18 mouse cellular contexts compared by ENCODE assay signal in the genomic region with DNA sequence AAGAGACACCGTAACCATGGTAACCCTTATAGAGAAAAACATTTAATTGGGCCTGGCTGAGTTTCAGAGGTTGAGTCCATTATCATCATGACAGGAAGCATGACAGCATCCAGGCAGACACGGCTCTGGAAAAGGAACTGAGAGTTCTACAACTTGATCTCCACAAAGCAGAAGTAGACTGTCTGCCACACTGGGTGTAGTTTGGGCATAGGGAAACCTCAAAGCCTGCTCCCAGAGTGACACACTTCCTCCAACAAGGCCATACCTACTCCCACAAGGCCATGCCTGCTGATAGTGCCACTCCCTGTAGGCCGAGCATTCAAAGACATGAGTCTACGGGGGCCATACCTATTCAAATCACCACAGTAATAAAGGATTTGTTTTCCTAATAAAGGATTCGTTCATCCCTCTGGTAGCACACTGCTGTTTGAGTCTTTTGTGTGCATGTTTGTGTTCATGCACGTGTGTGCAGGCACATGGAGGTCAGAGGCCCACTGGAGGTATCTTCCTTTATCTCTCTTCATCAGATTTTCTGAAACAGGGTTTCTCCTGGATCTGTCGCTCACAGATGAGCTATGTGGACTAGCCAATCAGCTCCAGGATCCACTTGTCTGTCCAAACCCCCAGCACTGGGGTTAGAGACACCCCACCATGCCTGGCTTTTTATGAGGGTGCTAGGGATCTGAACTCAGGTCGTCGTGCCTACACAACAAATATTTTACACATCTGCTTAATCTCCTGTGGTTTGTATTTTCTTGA. TPM values are rescaled to one million over a fixed set of nuclear protein-coding genes. Genes with fewer than 3 reads are reported as not detected.
DNase-seq lines count a peak whose midpoint lies in the region; ATAC-seq and TF ChIP-seq lines count a peak whose summit lies in the region.
"Had no signal": no experiment of that assay in that cellular context is flagged by ENCODE, and none has a peak within 500 bp of the region (broad histone marks: within the 10 kb centered on the region; RNA-seq: fewer than 3 reads in every experiment).

No protein-coding gene starts in this region.

- H3K9ac ChIP-seq in liver, embryonic 11.5 days (ENCODE audit: low read depth, low read length), result no peak overlapping the region
- H3K9ac ChIP-seq in CH12.LX (ENCODE audit: insufficient read depth, low read depth), result no peak overlapping the region
- no peak overlapping the region for H3K9ac ChIP-seq in liver, embryonic 12.5 days
- no peak overlapping the region for H3K9ac ChIP-seq in forebrain, postnatal 0 days
- H3K9ac ChIP-seq: forebrain, embryonic 15.5 days; limb, embryonic 12.5 days had no signal

- TF ChIP-seq RAD21 in CH12.LX (IDR thresholded peaks at IDR 0.05; ENCODE audit: low read depth, low read length), result no peak

- 66% methylated on average over 9 of the region's 9 CpGs for WGBS in liver, embryonic 11.5 days
- 53% methylated on average over 9 of the region's 9 CpGs for WGBS in liver, embryonic 12.5 days (ENCODE audit: insufficient replicate concordance)
- 73% methylated on average over 9 of the region's 9 CpGs for WGBS in forebrain, postnatal 0 days

- dilution Hi-C loops in CH12.LX (cut with MboI; ENCODE audit: extremely low pct_ligation_motif_present, extremely low pct_unique_long_range_greater_than_20kb, low sequenced_read_pairs), result no loop called here

- no peak for DNase-seq in liver, embryonic 11.5 days (ENCODE audit: low spot score)
- DNase-seq in liver (no peak), CH12.LX (ENCODE audit: extremely low read depth) (peak; percentile 64)
- DNase-seq in forebrain, postnatal 0 days, result no peak
- DNase-seq in gastrocnemius, adult 2 months, result no peak
- no peak for DNase-seq in kidney, postnatal 4 days
- DNase-seq: cerebellum, postnatal 10 days; kidney, adult 2 months; right cerebral cortex, adult 18-20 months had no signal

- intact Hi-C loops in gastrocnemius, adult 2 months (cut with DNase I), result no loop called here

- H3K4me1 ChIP-seq in liver, embryonic 11.5 days (replicated peaks; ENCODE audit: control insufficient read depth, insufficient read depth, low read length), result peaks cover 22% of the 10 kb centered on the region
- H3K4me1 ChIP-seq in CH12.LX (ENCODE audit: control insufficient read depth in 1 of 2, insufficient read depth in 2 of 2), result peaks cover 0 to 26% of the 10 kb centered on the region in 2 experiments; a peak in 3 of 4 replicates
- peaks cover 47% of the 10 kb centered on the region for H3K4me1 ChIP-seq in liver, embryonic 12.5 days
- H3K4me1 ChIP-seq in forebrain, postnatal 0 days (ENCODE audit: insufficient read depth), result no peaks in the 10 kb centered on the region
- H3K4me1 ChIP-seq: forebrain, embryonic 15.5 days had no signal

- ATAC-seq in liver, embryonic 11.5 days (replicated peaks; ENCODE audit: low FRiP score), result peak; percentile 30; the same call in 1 of the 2 replicates
- peak; percentile 52 for ATAC-seq in liver, embryonic 12.5 days
- peak; percentile 11; the same call in 1 of the 2 replicates for ATAC-seq in megakaryocyte-erythroid progenitor cell, adult 5-6 weeks (replicated peaks; ENCODE audit: low FRiP score, low TSS enrichment, poor library complexity, severe bottlenecking)
- ATAC-seq in forebrain, postnatal 0 days, result no peak
- ATAC-seq: forebrain, embryonic 15.5 days; hindbrain, embryonic 16.5 days had no signal

- H3K27me3 ChIP-seq in liver, embryonic 11.5 days (replicated peaks; ENCODE audit: control insufficient read depth, insufficient read depth, low read length), result no peaks in the 10 kb centered on the region
- H3K27me3 ChIP-seq in CH12.LX (replicated peaks), result no peaks in the 10 kb centered on the region
- no peaks in the 10 kb centered on the region for H3K27me3 ChIP-seq in liver, embryonic 12.5 days (replicated peaks)
- H3K27me3 ChIP-seq in forebrain, postnatal 0 days (ENCODE audit: insufficient read depth, low read length), result no peaks in the 10 kb centered on the region
- H3K27me3 ChIP-seq: forebrain, embryonic 15.5 days; limb, embryonic 12.5 days; megakaryocyte, embryonic 14.5 days had no signal

- no peak for TF ChIP-seq POLR2A in CH12.LX (IDR thresholded peaks at IDR 0.05; ENCODE audit: low read depth, low read length)

- no peaks in the 10 kb centered on the region for H3K9me3 ChIP-seq in liver, embryonic 11.5 days (ENCODE audit: control insufficient read depth, low read length)
- peaks cover 16% of the 10 kb centered on the region for H3K9me3 ChIP-seq in CH12.LX (replicated peaks; ENCODE audit: low read length)
- no peaks in the 10 kb centered on the region for H3K9me3 ChIP-seq in liver, embryonic 12.5 days (replicated peaks)
- H3K9me3 ChIP-seq in forebrain, postnatal 0 days (ENCODE audit: low read length), result no peaks in the 10 kb centered on the region
- H3K9me3 ChIP-seq: embryonic facial prominence, embryonic 10.5 days; forebrain, embryonic 15.5 days; limb, embryonic 12.5 days had no signal

- TF ChIP-seq CTCF in CH12.LX (conservative IDR thresholded peaks at IDR 0.05 in 1 of 2, IDR thresholded peaks at IDR 0.05 in 1 of 2; ENCODE audit: low read depth in 2 of 2, low read length in 2 of 2), result no peak
- TF ChIP-seq CTCF in forebrain, postnatal 0 days (IDR thresholded peaks at IDR 0.05; ENCODE audit: low read depth), result no peak
- no peak for TF ChIP-seq CTCF in gastrocnemius, adult 2 months (IDR thresholded peaks at IDR 0.05)

- no peak for TF ChIP-seq EP300 in CH12.LX (IDR thresholded peaks at IDR 0.05; ENCODE audit: low read length)

- no peak overlapping the region for H3K4me2 ChIP-seq in liver, embryonic 11.5 days
- no peak overlapping the region for H3K4me2 ChIP-seq in CH12.LX (ENCODE audit: insufficient read depth, low read depth, poor library complexity, severe bottlenecking)
- H3K4me2 ChIP-seq in liver, embryonic 12.5 days, result peak overlapping the region; percentile 50; the same call in 1 of the 2 replicates
- no peak overlapping the region for H3K4me2 ChIP-seq in forebrain, postnatal 0 days (ENCODE audit: low read depth)
- H3K4me2 ChIP-seq: forebrain, embryonic 15.5 days; limb, embryonic 12.5 days had no signal

- H3K36me3 ChIP-seq in liver, embryonic 11.5 days (ENCODE audit: control insufficient read depth, insufficient read depth, low read length), result peaks cover 3% of the 10 kb centered on the region
- H3K36me3 ChIP-seq in CH12.LX (replicated peaks in 1 of 2; ENCODE audit: control insufficient read depth in 1 of 2, insufficient read depth in 1 of 2, low read length in 1 of 2), result peaks cover 2 to 5% of the 10 kb centered on the region in 2 experiments
- peaks cover 6% of the 10 kb centered on the region for H3K36me3 ChIP-seq in liver, embryonic 12.5 days
- H3K36me3 ChIP-seq in forebrain, postnatal 0 days (ENCODE audit: insufficient read depth), result no peaks in the 10 kb centered on the region
- H3K36me3 ChIP-seq: forebrain, embryonic 15.5 days had no signal

- no peak overlapping the region for H3K4me3 ChIP-seq in liver, embryonic 11.5 days (ENCODE audit: low read depth, low read length)
- no peak overlapping the region for H3K4me3 ChIP-seq in CH12.LX (replicated peaks in 1 of 3; ENCODE audit: low read depth in 2 of 3, low read length in 2 of 3, poor library complexity in 1 of 3)
- no peak overlapping the region for H3K4me3 ChIP-seq in liver, embryonic 12.5 days
- no peak overlapping the region for H3K4me3 ChIP-seq in forebrain, postnatal 0 days (ENCODE audit: low read depth, low read length)
- H3K4me3 ChIP-seq in gastrocnemius, adult 2 months, result no peak overlapping the region
- H3K4me3 ChIP-seq: embryonic facial prominence, embryonic 10.5 days; erythroblast, embryonic 14.5 days; forebrain, embryonic 15.5 days; limb, embryonic 12.5 days; megakaryocyte, embryonic 14.5 days had no signal

- in situ Hi-C loops in CH12.LX (cut with MboI; ENCODE audit: low pct_ligation_motif_present, low pct_unique_long_range_greater_than_20kb, low sequenced_read_pairs), result no loop called here

- peak overlapping the region; percentile 83 for H3K27ac ChIP-seq in liver, embryonic 11.5 days (ENCODE audit: low read depth, low read length)
- H3K27ac ChIP-seq in CH12.LX (ENCODE audit: insufficient read depth, low read depth), result no peak overlapping the region
- H3K27ac ChIP-seq in liver, embryonic 12.5 days, result peak overlapping the region; percentile 79
- no peak overlapping the region for H3K27ac ChIP-seq in forebrain, postnatal 0 days (ENCODE audit: low read depth, low read length)
- no peak overlapping the region for H3K27ac ChIP-seq in gastrocnemius, adult 2 months
- H3K27ac ChIP-seq: embryonic facial prominence, embryonic 10.5 days; forebrain, embryonic 15.5 days; limb, embryonic 12.5 days had no signal

- no peaks in the 10 kb centered on the region for H3K79me2 ChIP-seq in CH12.LX (replicated peaks; ENCODE audit: control insufficient read depth, extremely low read depth, insufficient read depth, poor library complexity, severe bottlenecking)

RNA-seq across cellular contexts. Expression of gene Smchd1, which starts 14.7 kb away (rescaled TPM):
- 74.9 and 76.4 TPM in 2 replicates for polyA plus RNA-seq in liver, embryonic 11.5 days (2014; fragmentation: Nextera tagmentation; extraction: Ambion mirVana)
- total RNA-seq in CH12.LX (2012; rRNA removed), result 44.4 and 50.9 TPM in 2 replicates
- total RNA-seq in CH12.LX (2014; rRNA removed), result 73.9 and 87.8 TPM in 2 replicates
- polyA plus RNA-seq in CH12.LX (2012; ENCODE audit: insufficient read length, low read depth), result 53.3 and 59.4 TPM in 2 replicates
- 49.4 and 50.1 TPM in 2 replicates for polyA plus RNA-seq in liver, embryonic 12.5 days (2016; fragmentation: Nextera tagmentation; extraction: Ambion mirVana)
- 184 and 210 TPM in 2 replicates for total RNA-seq in megakaryocyte-erythroid progenitor cell, adult 5-6 weeks (2014; fragmentation: Nextera tagmentation)
- 214 and 233 TPM in 2 replicates for total RNA-seq in megakaryocyte-erythroid progenitor cell, adult 5-6 weeks (2017)
- 52.2 and 58.7 TPM in 2 replicates for total RNA-seq in forebrain, postnatal 0 days (2014; rRNA removed)
- polyA plus RNA-seq in forebrain, postnatal 0 days (2015; fragmentation: Nextera tagmentation; extraction: Ambion mirVana), result 24.8 and 35.4 TPM in 2 replicates
- total RNA-seq in gastrocnemius, adult 2 months (2021), result 10 to 100 TPM; 11.0 to 12.1 TPM

RNA-seq across cellular contexts. Expression of gene Gm4707, which starts 30.2 kb away (rescaled TPM):
- polyA plus RNA-seq in liver, embryonic 11.5 days (2014; fragmentation: Nextera tagmentation; extraction: Ambion mirVana), result 3.5 and 5.2 TPM in 2 replicates
- 1.1 and 1.5 TPM in 2 replicates for total RNA-seq in CH12.LX (2012; rRNA removed)
- total RNA-seq in CH12.LX (2014; rRNA removed), result 0.16 and 1.5 TPM in 2 replicates
- 0.33 and 1.1 TPM in 2 replicates for polyA plus RNA-seq in CH12.LX (2012; ENCODE audit: insufficient read length, low read depth)
- 1.7 and 2.8 TPM in 2 replicates for polyA plus RNA-seq in liver, embryonic 12.5 days (2016; fragmentation: Nextera tagmentation; extraction: Ambion mirVana)
- total RNA-seq in megakaryocyte-erythroid progenitor cell, adult 5-6 weeks (2014; fragmentation: Nextera tagmentation), result 9.4 and 10.1 TPM in 2 replicates
- 1.2 and 2.2 TPM in 2 replicates for total RNA-seq in megakaryocyte-erythroid progenitor cell, adult 5-6 weeks (2017)
- 1.2 and 2.8 TPM in 2 replicates for total RNA-seq in forebrain, postnatal 0 days (2014; rRNA removed)
- polyA plus RNA-seq in forebrain, postnatal 0 days (2015; fragmentation: Nextera tagmentation; extraction: Ambion mirVana), result 0.65 and 2.1 TPM in 2 replicates
- total RNA-seq in gastrocnemius, adult 2 months (2021), result under 1 TPM; 0.73 to 0.82 TPM

RNA-seq across cellular contexts. Expression of gene Ndc80, which starts 36.8 kb away (rescaled TPM):
- 50.4 and 52.6 TPM in 2 replicates for polyA plus RNA-seq in liver, embryonic 11.5 days (2014; fragmentation: Nextera tagmentation; extraction: Ambion mirVana)
- total RNA-seq in CH12.LX (2012; rRNA removed) (24.4 and 26.7 TPM in 2 replicates), CH12.LX (2014; rRNA removed) (44.5 and 55.6 TPM in 2 replicates)
- polyA plus RNA-seq in CH12.LX (2012; ENCODE audit: insufficient read length, low read depth), result 41.8 and 49.6 TPM in 2 replicates
- 37.7 and 39.0 TPM in 2 replicates for polyA plus RNA-seq in liver, embryonic 12.5 days (2016; fragmentation: Nextera tagmentation; extraction: Ambion mirVana)
- total RNA-seq in megakaryocyte-erythroid progenitor cell, adult 5-6 weeks (2014; fragmentation: Nextera tagmentation), result 25.1 and 35.8 TPM in 2 replicates
- 73.5 and 83.5 TPM in 2 replicates for total RNA-seq in megakaryocyte-erythroid progenitor cell, adult 5-6 weeks (2017)
- 3.2 and 4.0 TPM in 2 replicates for total RNA-seq in forebrain, postnatal 0 days (2014; rRNA removed)
- 4.8 and 5.7 TPM in 2 replicates for polyA plus RNA-seq in forebrain, postnatal 0 days (2015; fragmentation: Nextera tagmentation; extraction: Ambion mirVana)
- total RNA-seq in gastrocnemius, adult 2 months (2021), result under 1 TPM in 1 of 2 experiments, not detected in 1; 0.13 TPM
- total RNA-seq: gastrocnemius, adult 8-10 months had no signal

Comparison
In these comparisons a context has a peak if more than half of its experiments do, and no peak if none do; other contexts are left out.
1. H3K27ac ChIP-seq: peak in liver, embryonic 11.5 days (single experiment) and liver, embryonic 12.5 days (single experiment); none in CH12.LX (single experiment), forebrain, postnatal 0 days (single experiment) and gastrocnemius, adult 2 months (single experiment).